Mouse (Mus musculus): ENCODE results near the gene Cacna2d2. TPM values are rescaled to one million over a fixed set of nuclear protein-coding genes. Genes with fewer than 3 reads are reported as not detected.

The Cacna2d2 gene
- total and polyA plus RNA-seq, 2 experiments from 2014 or later, result 7.6 to 108 TPM

GRCm38 (mm10) chr9:107549297-107550074 is 150.1 kb downstream of the Cacna2d2 start:
- 85% methylated on average over 20 of the region's 20 CpGs for WGBS
- no peak overlapping the region for H3K9ac ChIP-seq (replicated peaks; ENCODE audit: low read length)
- H3K4me2 ChIP-seq (ENCODE audit: low read depth, low read length), result no peak overlapping the region
- no peak overlapping the region for H3K27ac ChIP-seq
- H3K4me3 ChIP-seq (ENCODE audit: low read length), result no peak overlapping the region
- no peaks in the 10 kb centered on the region for H3K9me3 ChIP-seq (ENCODE audit: low read length)
- no peak for TF ChIP-seq CTCF (IDR thresholded peaks at IDR 0.05; ENCODE audit: low read depth)
- H3K27me3 ChIP-seq (ENCODE audit: insufficient read depth, low read length), result 0 out of 2 replicates have a peak, but pooled peaks cover 7% of the 10 kb centered on the region
- H3K4me1 ChIP-seq (ENCODE audit: insufficient read depth, low read length), result peaks cover 30% of the 10 kb centered on the region
- no peak for ATAC-seq
- H3K36me3 ChIP-seq (ENCODE audit: insufficient read depth, low read length), result no peaks in the 10 kb centered on the region; the same call in 1 of the 2 replicates
- no peak for DNase-seq (ENCODE audit: low spot score)

- Histone ChIP-seq H3K27ac (no peak overlapping the region), H3K27me3 (ENCODE audit: insufficient read depth, low read length) (0 out of 2 replicates have a peak, but pooled peaks cover 7% of the 10 kb centered on the region), H3K4me2 (ENCODE audit: low read depth, low read length) (peak overlapping the region; percentile 58), H3K4me1 (ENCODE audit: insufficient read depth, low read length) (peaks cover 31% of the 10 kb centered on the region), H3K9me3 (ENCODE audit: low read length) (no peaks in the 10 kb centered on the region), H3K36me3 (ENCODE audit: insufficient read depth, low read length) (no peaks in the 10 kb centered on the region), H3K9ac (replicated peaks; ENCODE audit: low read length) (no peak overlapping the region), H3K4me3 (ENCODE audit: low read length) (0 out of 2 replicates have a peak overlapping the region, but pooled peaks have one; percentile 29)
- DNase-seq (ENCODE audit: low spot score) (no peak), ATAC-seq (no peak)
- TF ChIP-seq CTCF (IDR thresholded peaks at IDR 0.05; ENCODE audit: low read depth), result no peak
- 42% methylated on average over 22 of the region's 23 CpGs for WGBS
Measured at GRCm38 (mm10) chr9:107550491-107551116, 151.2 kb downstream of the Cacna2d2 start.

GRCm38 (mm10) chr9:107551117-107551889 is 151.9 kb downstream of the Cacna2d2 start, which contains the start of gene Rassf1:
Gene Rassf1, plus strand, starts transcription at chr9:107551555.
- no peaks in the 10 kb centered on the region for H3K9me3 ChIP-seq (ENCODE audit: low read length)
- peak within 1 kb of the TSS; percentile 29 for H3K4me3 ChIP-seq (ENCODE audit: low read length)
- 0 out of 2 replicates have a peak, but pooled peaks cover 7% of the 10 kb centered on the region for H3K27me3 ChIP-seq (ENCODE audit: insufficient read depth, low read length)
- H3K27ac ChIP-seq, result peak within 1 kb of the TSS; percentile 23; the same call in 1 of the 2 replicates
- no peaks in the 10 kb centered on the region for H3K36me3 ChIP-seq (ENCODE audit: insufficient read depth, low read length)
- peak within 1 kb of the TSS; percentile 58 for H3K4me2 ChIP-seq (ENCODE audit: low read depth, low read length)
- H3K4me1 ChIP-seq (ENCODE audit: insufficient read depth, low read length), result peaks cover 38% of the 10 kb centered on the region
- ATAC-seq (no peak), DNase-seq (ENCODE audit: low spot score) (peak; percentile 39)
- H3K9ac ChIP-seq (replicated peaks; ENCODE audit: low read length), result peak within 1 kb of the TSS; percentile 31
- WGBS, result 5% methylated on average over 63 of the region's 63 CpGs
- TF ChIP-seq CTCF (IDR thresholded peaks at IDR 0.05; ENCODE audit: low read depth), result no peak; the same call in 1 of the 2 replicates

- no peak for TF ChIP-seq CTCF (IDR thresholded peaks at IDR 0.05; ENCODE audit: low read depth)
- H3K4me2 ChIP-seq (ENCODE audit: low read depth, low read length), result peak overlapping the region; percentile 58
- H3K36me3 ChIP-seq (ENCODE audit: insufficient read depth, low read length), result peaks cover under 1% of the 10 kb centered on the region; the same call in 1 of the 2 replicates
- 0 out of 2 replicates have a peak, but pooled peaks cover 7% of the 10 kb centered on the region for H3K27me3 ChIP-seq (ENCODE audit: insufficient read depth, low read length)
- peak overlapping the region; percentile 29 for H3K4me3 ChIP-seq (ENCODE audit: low read length)
- H3K4me1 ChIP-seq (ENCODE audit: insufficient read depth, low read length), result peaks cover 40% of the 10 kb centered on the region
- ATAC-seq (no peak), DNase-seq (ENCODE audit: low spot score) (no peak)
- H3K27ac ChIP-seq, result peak overlapping the region; percentile 23; the same call in 1 of the 2 replicates
- 19% methylated on average over 8 of the region's 8 CpGs for WGBS
- H3K9ac ChIP-seq (replicated peaks; ENCODE audit: low read length), result peak overlapping the region; percentile 31
- no peaks in the 10 kb centered on the region for H3K9me3 ChIP-seq (ENCODE audit: low read length)
Measured at GRCm38 (mm10) chr9:107551890-107552355, 152.5 kb downstream of the Cacna2d2 start.

GRCm38 (mm10) chr9:107552690-107553393 is 153.4 kb downstream of the Cacna2d2 start:
- Histone ChIP-seq H3K4me3 (ENCODE audit: low read length) (no peak overlapping the region), H3K4me1 (ENCODE audit: insufficient read depth, low read length) (peaks cover 31% of the 10 kb centered on the region), H3K27ac (no peak overlapping the region), H3K9me3 (ENCODE audit: low read length) (no peaks in the 10 kb centered on the region), H3K9ac (replicated peaks; ENCODE audit: low read length) (no peak overlapping the region), H3K4me2 (ENCODE audit: low read depth, low read length) (no peak overlapping the region; the same call in 1 of the 2 replicates), H3K27me3 (ENCODE audit: insufficient read depth, low read length) (0 out of 2 replicates have a peak, but pooled peaks cover 7% of the 10 kb centered on the region), H3K36me3 (ENCODE audit: insufficient read depth, low read length) (peaks cover 9% of the 10 kb centered on the region)
- no peak for TF ChIP-seq CTCF (IDR thresholded peaks at IDR 0.05; ENCODE audit: low read depth)
- WGBS, result 86% methylated on average over 5 of the region's 5 CpGs
- DNase-seq (ENCODE audit: low spot score), result no peak
- ATAC-seq, result no peak
